Mouse (Mus musculus) mature B cell (primary cell): Measurements from ENCODE around the gene Plcl2.
"Not testable (repeated sequence)": the region's sequence is repeated elsewhere in the genome, so short reads cannot be mapped to it uniquely, and the experiment has no call there.

Experiments used
- in situ Hi-C: fragments of 300-500 bp; cut with MboI; formaldehyde crosslinking; loops from 2 replicates; pipeline ENCODE4 v1.14.3; 2019

The Plcl2 gene

DNA sequence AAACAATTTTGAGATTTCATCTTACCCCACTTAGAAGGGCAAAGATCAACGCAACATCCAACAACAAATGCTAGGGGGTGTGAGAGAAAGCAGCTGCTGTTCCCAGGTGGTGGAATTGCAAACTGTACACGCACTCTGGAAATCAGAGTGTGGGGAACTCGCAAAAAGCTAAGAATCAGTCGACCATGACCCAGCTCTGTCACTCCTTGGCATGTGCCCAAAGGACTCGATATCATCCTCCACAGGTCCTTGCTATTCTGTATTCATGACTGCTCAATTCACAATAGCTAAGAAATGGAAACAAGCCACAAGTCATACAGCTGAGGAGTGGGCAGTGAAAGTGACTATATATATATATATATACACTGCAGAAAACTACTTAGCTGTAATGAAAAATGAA lies 162.2 kb downstream of the Plcl2 start:
- in situ Hi-C loops = no loop called here

DNA sequence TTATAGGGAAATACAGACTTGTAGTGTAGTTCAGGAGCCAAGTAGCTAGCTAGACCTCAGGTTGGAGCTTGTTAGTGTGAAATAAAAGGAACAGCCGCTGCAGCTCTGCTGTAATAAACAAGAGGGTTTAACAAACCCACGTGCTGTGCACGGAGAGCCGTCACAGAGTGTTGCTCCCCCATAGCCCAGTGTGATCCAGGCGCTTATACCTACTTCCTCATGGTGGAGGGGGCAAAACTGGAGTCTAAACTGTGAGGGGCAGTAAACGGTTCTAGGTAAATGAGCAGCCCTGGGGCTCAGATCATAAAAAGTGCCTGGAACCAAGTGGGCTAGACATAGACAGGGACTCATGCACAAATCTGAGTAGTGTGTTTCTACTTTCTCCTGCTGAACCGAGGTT lies 165.4 kb downstream of the Plcl2 start:
- in situ Hi-C loops = no loop called here

DNA sequence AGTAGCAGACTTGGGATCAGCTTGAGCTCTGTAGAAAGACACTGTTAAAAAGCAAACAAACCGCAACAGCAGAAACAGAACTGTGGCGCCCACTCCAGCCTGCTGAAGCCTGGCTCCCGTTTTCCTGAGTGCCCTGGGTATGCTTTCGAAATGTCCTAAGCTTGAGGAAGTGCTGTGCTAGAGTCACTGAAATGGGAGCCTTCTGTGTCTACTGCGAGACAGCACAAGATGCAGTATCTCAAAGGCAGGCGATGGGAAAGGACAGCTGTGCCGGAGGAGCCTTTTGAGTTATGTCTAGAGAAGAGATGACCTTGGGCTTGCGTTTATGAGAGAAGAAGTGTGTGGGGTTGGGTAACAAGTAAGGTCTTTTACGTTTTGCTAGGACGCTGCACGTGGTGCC lies 166.0 kb downstream of the Plcl2 start:
- in situ Hi-C loops = no loop called here

GRCm38 (mm10) chr17:50677334-50677733 lies 168.1 kb downstream of the Plcl2 start:
- in situ Hi-C loops = no loop called here

- in situ Hi-C loops = no loop called here
Observed at GRCm38 (mm10) chr17:50677978-50678712, 168.9 kb downstream of the Plcl2 start.

DNA sequence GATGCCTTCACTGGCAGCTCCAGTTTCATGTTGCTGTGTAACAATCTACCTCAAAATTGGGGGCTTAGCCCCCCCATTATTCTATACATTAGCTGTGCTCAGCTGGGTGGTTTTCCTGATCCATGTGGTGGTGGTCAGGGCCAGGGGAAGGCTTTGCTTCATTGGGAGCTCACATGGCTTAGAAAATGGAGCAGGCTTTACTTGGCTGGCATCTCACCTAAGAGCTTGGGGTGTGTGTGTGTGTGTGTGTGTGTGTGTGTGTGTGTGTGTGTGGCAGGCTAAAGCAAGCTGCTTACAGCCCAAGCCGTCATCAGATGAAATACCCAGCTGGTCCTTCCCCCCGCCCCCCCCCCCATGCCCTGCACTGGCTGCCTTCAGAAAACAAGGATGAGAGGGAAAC lies 169.5 kb downstream of the Plcl2 start:
- in situ Hi-C loops = no loop called here

GRCm38 (mm10) chr17:50679613-50680534 lies 170.7 kb downstream of the Plcl2 start:
- in situ Hi-C loops = no loop called here

- in situ Hi-C loops = no loop called here
Observed at GRCm38 (mm10) chr17:50682696-50683095, 173.5 kb downstream of the Plcl2 start.

- in situ Hi-C loops = no loop called here
Observed at GRCm38 (mm10) chr17:50684960-50685645, 175.9 kb downstream of the Plcl2 start.

- in situ Hi-C loops = no loop called here
Observed at GRCm38 (mm10) chr17:50687670-50688069, 178.5 kb downstream of the Plcl2 start.

GRCm38 (mm10) chr17:50688135-50688534 lies 178.9 kb downstream of the Plcl2 start:
- in situ Hi-C loops = no loop called here

DNA sequence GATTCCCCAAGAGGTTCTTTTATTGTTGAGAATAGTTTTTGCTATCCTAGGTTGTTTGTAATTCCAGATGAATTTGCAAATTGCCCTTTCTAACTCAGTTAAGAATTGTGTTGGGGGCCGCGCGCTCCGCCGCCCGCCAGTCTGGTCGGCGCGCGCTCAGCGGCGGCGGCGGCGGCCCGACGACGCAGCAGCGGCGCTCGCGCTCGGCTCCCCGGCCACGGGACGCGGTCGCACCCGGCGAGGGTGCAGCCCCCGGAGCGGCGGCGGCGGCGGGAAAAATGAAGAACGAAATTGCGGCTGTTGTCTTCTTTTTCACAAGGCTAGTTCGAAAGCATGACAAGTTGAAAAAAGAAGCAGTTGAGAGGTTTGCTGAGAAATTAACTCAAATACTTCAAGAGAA lies 189.2 kb downstream of the Plcl2 start:
- in situ Hi-C loops = not testable (repeated sequence)

DNA sequence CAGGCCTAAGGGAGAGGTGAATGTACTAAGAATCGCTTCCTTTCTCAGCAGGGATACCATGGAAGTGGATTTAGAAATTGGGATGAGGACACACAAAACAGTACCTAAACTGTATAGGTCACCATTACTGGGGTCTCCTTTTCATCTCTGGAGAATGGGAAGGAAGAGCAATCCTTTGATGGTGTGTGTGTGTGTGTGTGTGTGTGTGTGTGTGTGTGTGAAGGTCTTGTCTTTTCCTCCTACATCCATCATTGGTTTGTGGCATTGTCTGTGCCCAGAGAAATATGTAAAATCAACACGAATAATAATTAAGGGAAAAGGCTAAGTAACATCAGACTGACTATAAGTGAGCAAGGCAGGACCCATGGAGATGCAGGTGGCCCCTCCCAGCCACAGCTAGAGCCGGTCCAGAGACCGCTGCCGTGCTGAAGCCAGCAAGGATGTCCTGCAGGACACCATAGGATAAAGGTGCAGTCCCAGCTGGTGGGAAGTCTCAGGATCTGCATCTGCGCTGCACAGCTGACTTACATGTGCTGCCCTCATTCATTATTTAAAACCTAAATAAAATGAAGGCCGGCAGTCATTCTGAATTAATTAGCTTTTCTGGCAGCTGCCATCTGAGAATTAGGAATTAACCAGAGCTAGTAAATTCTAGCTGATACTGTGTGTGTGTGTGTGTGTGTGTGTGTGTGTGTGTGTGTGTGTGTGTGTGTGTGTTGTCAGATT lies 201.5 kb downstream of the Plcl2 start:
- in situ Hi-C loops = no loop called here

GRCm38 (mm10) chr17:50717586-50717985 lies 208.4 kb downstream of the Plcl2 start:
- in situ Hi-C loops = no loop called here

- in situ Hi-C loops = no loop called here
Observed at GRCm38 (mm10) chr17:50724376-50724775, 215.2 kb downstream of the Plcl2 start.

DNA sequence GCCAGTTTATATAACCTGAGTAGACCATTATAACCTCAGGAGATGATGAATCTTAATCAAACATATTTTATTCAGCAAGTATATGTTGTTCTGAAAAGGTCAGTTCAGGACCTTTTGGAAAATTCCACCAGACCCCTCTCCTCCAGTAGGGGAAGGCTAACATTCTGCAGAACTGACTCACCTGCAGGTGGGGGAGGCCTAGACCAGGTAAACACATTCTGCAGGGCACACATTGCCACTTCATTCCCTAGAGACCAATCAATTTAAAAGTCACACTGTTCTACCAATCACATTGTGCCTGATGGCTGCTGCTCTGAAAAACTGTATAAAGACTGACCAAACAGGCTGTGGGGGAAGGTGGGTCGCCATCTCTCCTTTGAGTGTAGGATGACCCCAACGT lies 217.1 kb downstream of the Plcl2 start:
- in situ Hi-C loops = no loop called here

GRCm38 (mm10) chr17:50729031-50729430 lies 219.8 kb downstream of the Plcl2 start:
- in situ Hi-C loops = no loop called here

GRCm38 (mm10) chr17:50729577-50729976 lies 220.4 kb downstream of the Plcl2 start:
- in situ Hi-C loops = no loop called here

GRCm38 (mm10) chr17:50730896-50731295 lies 221.7 kb downstream of the Plcl2 start:
- in situ Hi-C loops = no loop called here

DNA sequence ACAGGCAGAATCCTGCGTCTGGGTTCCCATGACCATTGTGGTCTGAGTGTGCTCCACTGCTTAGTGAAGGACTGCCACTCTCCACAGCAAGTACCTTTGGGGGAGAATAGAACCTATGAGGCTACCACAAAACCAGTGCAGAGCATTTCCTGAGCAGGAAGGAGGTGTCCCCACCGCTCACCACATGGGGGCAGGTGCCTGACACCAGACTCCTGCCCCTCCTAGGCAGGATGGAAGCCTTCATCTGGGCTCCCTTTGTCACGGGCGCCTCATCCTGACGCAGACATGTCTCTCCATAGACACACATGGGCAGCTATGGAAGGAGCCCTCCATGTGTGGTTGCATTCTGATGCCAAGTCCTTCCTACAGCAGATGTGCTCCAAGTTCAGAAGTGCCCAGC lies 222.7 kb downstream of the Plcl2 start:
- in situ Hi-C loops = no loop called here

DNA sequence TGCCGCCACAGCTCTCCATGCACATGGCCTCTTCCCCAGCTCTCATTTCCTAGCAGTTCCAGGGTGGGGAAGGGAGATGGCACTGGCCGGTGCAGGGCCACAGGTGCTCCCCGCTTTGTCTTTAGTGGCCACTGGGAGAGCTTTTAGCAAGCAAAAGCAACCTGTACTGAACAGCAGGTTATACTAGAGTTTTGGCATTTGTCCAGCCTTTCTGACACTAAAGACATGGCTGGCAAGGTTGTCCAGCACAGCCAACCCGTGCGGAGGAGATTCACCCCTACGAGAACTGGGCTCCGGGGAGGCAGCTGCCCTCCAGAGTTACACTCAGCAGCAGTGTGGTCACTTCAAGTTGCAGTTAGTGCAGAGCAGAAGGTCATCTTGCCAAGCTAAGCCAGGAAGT lies 224.2 kb downstream of the Plcl2 start:
- in situ Hi-C loops = no loop called here

- in situ Hi-C loops = no loop called here
Observed at GRCm38 (mm10) chr17:50734781-50735180, 225.6 kb downstream of the Plcl2 start.
